Mouse (Mus musculus) neural tube, embryonic 13.5 days (tissue): ENCODE data around the gene Ceacam10. TPM values are rescaled to one million over a fixed set of nuclear protein-coding genes. Genes with fewer than 3 reads are reported as not detected.
"Not testable (repeated sequence)": the region's sequence is repeated elsewhere in the genome, so short reads cannot be mapped to it uniquely, and the experiment has no call there.

Experiments
- ATAC-seq: fragments of 200-750 bp; cut with Nextera tagmentation; 2 replicates; pipeline ENCODE4 v1.8.0; 2017; ENCODE audit warnings: low read depth, mild to moderate bottlenecking, moderate TSS enrichment, moderate library complexity
- H3K27ac ChIP-seq: fragments of 300-500 bp; sonication (generic); replicated peaks from 2 replicates; pipeline ENCODE4 v1.5.1; 2015; ENCODE audit warnings: moderate library complexity, mild to moderate bottlenecking, inconsistent platforms
- H3K27me3 ChIP-seq: fragments of 300-500 bp; sonication (generic); 2 replicates; pipeline ENCODE4 v1.6.1; 2015; ENCODE audit warnings: mild to moderate bottlenecking, inconsistent platforms
- H3K36me3 ChIP-seq: fragments of 300-500 bp; sonication (generic); 2 replicates; pipeline ENCODE4 v1.6.1; 2015; ENCODE audit warnings: mild to moderate bottlenecking, inconsistent platforms
- H3K4me1 ChIP-seq: fragments of 300-500 bp; sonication (generic); replicated peaks from 2 replicates; pipeline ENCODE4 v1.6.1; 2015; ENCODE audit warnings: inconsistent platforms
- H3K4me2 ChIP-seq: fragments of 300-500 bp; sonication (generic); 2 replicates; pipeline ENCODE4 v1.6.1; 2015; ENCODE audit warnings: inconsistent platforms, mild to moderate bottlenecking, moderate library complexity
- H3K4me3 ChIP-seq: fragments of 300-500 bp; sonication (generic); 2 replicates; pipeline ENCODE4 v1.5.1; 2015; ENCODE audit warnings: mild to moderate bottlenecking, inconsistent platforms
- H3K9ac ChIP-seq: fragments of 300-500 bp; sonication (generic); 2 replicates; pipeline ENCODE4 v1.6.1; 2015; ENCODE audit warnings: moderate library complexity, mild to moderate bottlenecking, inconsistent platforms
- H3K9me3 ChIP-seq: fragments of 300-500 bp; sonication (generic); 2 replicates; pipeline ENCODE4 v1.6.1; 2016; ENCODE audit warnings: inconsistent platforms
- WGBS: fragments of 180-500 bp; shearing (Covaris S2); methylation state at CpG from one replicate; pipeline ENCODE4 v1.1.7; 2015; 5-methylcytosine and 5-hydroxymethylcytosine counted together
- polyA plus RNA-seq: library from polyadenylated mRNA; unstranded; fragments of >200 nt; fragmentation: Nextera tagmentation; extraction: Ambion mirVana; gene quantifications from 2 replicates; pipeline ENCODE4 v1.2.1, GENCODE M21; 2015

Gene Ceacam10
- 0.52 TPM in 1 of 2 replicates, not detected in the other for polyA plus RNA-seq

- not testable (repeated sequence) for H3K9ac ChIP-seq, H3K36me3 ChIP-seq, H3K4me3 ChIP-seq, H3K27ac ChIP-seq, H3K27me3 ChIP-seq, H3K9me3 ChIP-seq, ATAC-seq, H3K4me2 ChIP-seq, H3K4me1 ChIP-seq
- 55% methylated on average over 4 of the region's 4 CpGs for WGBS
These were observed at the start of gene Ceacam10 for GRCm38 (mm10) chr7:24776918-24777317. Gene Ceacam10, plus strand, starts transcription at chr7:24777206.

GRCm38 (mm10) chr7:24735970-24736670 lies 40.9 kb upstream of the Ceacam10 start:
- 13% methylated on average over 17 of the region's 17 CpGs for WGBS
- 0 out of 2 replicates have a peak, but pooled peaks have one; percentile 61 for ATAC-seq
- peak overlapping the region; percentile 6; the same call in 1 of the 2 replicates for H3K9ac ChIP-seq
- H3K4me2 ChIP-seq: peak overlapping the region; percentile 40
- H3K4me3 ChIP-seq: peak overlapping the region; percentile 19
- H3K27me3 ChIP-seq: no peaks in the 10 kb centered on the region
- no peaks in the 10 kb centered on the region for H3K36me3 ChIP-seq
- peaks cover 9% of the 10 kb centered on the region for H3K4me1 ChIP-seq
- H3K9me3 ChIP-seq: no peaks in the 10 kb centered on the region
- no peak overlapping the region for H3K27ac ChIP-seq

GRCm38 (mm10) chr7:24750695-24751094 lies 26.3 kb upstream of the Ceacam10 start:
- Histone ChIP-seq H3K27ac (no peak overlapping the region), H3K36me3 (no peaks in the 10 kb centered on the region), H3K9ac (no peak overlapping the region), H3K4me1 (peaks cover 17% of the 10 kb centered on the region), H3K4me2 (no peak overlapping the region), H3K27me3 (no peaks in the 10 kb centered on the region), H3K4me3 (no peak overlapping the region), H3K9me3 (no peaks in the 10 kb centered on the region)
- 56% methylated on average over 4 of the region's 4 CpGs for WGBS
- no peak for ATAC-seq

GRCm38 (mm10) chr7:24751610-24752009 lies 25.4 kb upstream of the Ceacam10 start:
- H3K36me3 ChIP-seq: no peaks in the 10 kb centered on the region
- no peak overlapping the region for H3K9ac ChIP-seq
- no peaks in the 10 kb centered on the region for H3K27me3 ChIP-seq
- H3K9me3 ChIP-seq: no peaks in the 10 kb centered on the region
- no peak overlapping the region for H3K4me3 ChIP-seq
- H3K27ac ChIP-seq: no peak overlapping the region
- ATAC-seq: no peak
- H3K4me2 ChIP-seq: no peak overlapping the region
- 69% methylated on average over 2 of the region's 2 CpGs for WGBS
- peaks cover 17% of the 10 kb centered on the region for H3K4me1 ChIP-seq

GRCm38 (mm10) chr7:24753476-24753875 lies 23.5 kb upstream of the Ceacam10 start:
- no peaks in the 10 kb centered on the region for H3K27me3 ChIP-seq
- no peak overlapping the region for H3K9ac ChIP-seq
- no peak for ATAC-seq
- WGBS: 87% methylated on average over 5 of the region's 5 CpGs
- no peaks in the 10 kb centered on the region for H3K36me3 ChIP-seq
- no peaks in the 10 kb centered on the region for H3K9me3 ChIP-seq
- no peak overlapping the region for H3K4me3 ChIP-seq
- no peak overlapping the region for H3K27ac ChIP-seq
- peaks cover 17% of the 10 kb centered on the region for H3K4me1 ChIP-seq
- H3K4me2 ChIP-seq: no peak overlapping the region

GRCm38 (mm10) chr7:24758520-24758919 lies 18.5 kb upstream of the Ceacam10 start:
- Histone ChIP-seq H3K27me3 (no peaks in the 10 kb centered on the region), H3K36me3 (no peaks in the 10 kb centered on the region), H3K4me2 (no peak overlapping the region), H3K4me1 (no peaks in the 10 kb centered on the region), H3K9me3 (no peaks in the 10 kb centered on the region), H3K4me3 (no peak overlapping the region), H3K9ac (no peak overlapping the region), H3K27ac (no peak overlapping the region)
- 88% methylated on average over 1 of the region's 1 CpGs for WGBS
- no peak for ATAC-seq

GRCm38 (mm10) chr7:24760211-24760610 lies 16.8 kb upstream of the Ceacam10 start, which contains the start of gene Cd177:
Gene Cd177, minus strand, starts transcription at chr7:24760311.
- no peaks in the 10 kb centered on the region for H3K27me3 ChIP-seq
- 85% methylated on average over 6 of the region's 6 CpGs for WGBS
- H3K4me3 ChIP-seq: no peak within 1 kb of the TSS
- no peak within 1 kb of the TSS for H3K9ac ChIP-seq
- H3K4me2 ChIP-seq: no peak within 1 kb of the TSS
- ATAC-seq: no peak
- H3K36me3 ChIP-seq: no peaks in the 10 kb centered on the region
- no peaks in the 10 kb centered on the region for H3K4me1 ChIP-seq
- H3K27ac ChIP-seq: no peak within 1 kb of the TSS
- H3K9me3 ChIP-seq: no peaks in the 10 kb centered on the region

GRCm38 (mm10) chr7:24761161-24761560 lies 15.8 kb upstream of the Ceacam10 start:
- Histone ChIP-seq H3K27ac (no peak overlapping the region), H3K27me3 (no peaks in the 10 kb centered on the region), H3K4me3 (no peak overlapping the region), H3K9me3 (no peaks in the 10 kb centered on the region), H3K9ac (no peak overlapping the region), H3K36me3 (no peaks in the 10 kb centered on the region), H3K4me2 (no peak overlapping the region), H3K4me1 (no peaks in the 10 kb centered on the region)
- 81% methylated on average over 6 of the region's 6 CpGs for WGBS
- no peak for ATAC-seq

- Histone ChIP-seq H3K4me1 (no peaks in the 10 kb centered on the region), H3K4me2 (no peak overlapping the region), H3K4me3 (no peak overlapping the region), H3K9ac (no peak overlapping the region), H3K9me3 (no peaks in the 10 kb centered on the region), H3K27me3 (no peaks in the 10 kb centered on the region), H3K36me3 (no peaks in the 10 kb centered on the region), H3K27ac (no peak overlapping the region)
- 93% methylated on average over 8 of the region's 8 CpGs for WGBS
- ATAC-seq: no peak
These were observed 14.4 kb upstream of the Ceacam10 start for GRCm38 (mm10) chr7:24762574-24762973.

- Histone ChIP-seq H3K36me3 (no peaks in the 10 kb centered on the region), H3K4me2 (no peak overlapping the region), H3K9ac (no peak overlapping the region), H3K4me1 (no peaks in the 10 kb centered on the region), H3K9me3 (no peaks in the 10 kb centered on the region), H3K27me3 (no peaks in the 10 kb centered on the region), H3K27ac (no peak overlapping the region), H3K4me3 (no peak overlapping the region)
- ATAC-seq: no peak
These were observed 5.6 kb upstream of the Ceacam10 start for GRCm38 (mm10) chr7:24771361-24771760.

- no peaks in the 10 kb centered on the region for H3K36me3 ChIP-seq
- no peak overlapping the region for H3K9ac ChIP-seq
- H3K4me3 ChIP-seq: no peak overlapping the region
- H3K27me3 ChIP-seq: no peaks in the 10 kb centered on the region
- H3K4me2 ChIP-seq: no peak overlapping the region
- H3K27ac ChIP-seq: no peak overlapping the region
- WGBS: 69% methylated on average over 3 of the region's 3 CpGs
- no peak for ATAC-seq
- no peaks in the 10 kb centered on the region for H3K9me3 ChIP-seq
- H3K4me1 ChIP-seq: no peaks in the 10 kb centered on the region
These were observed 3.0 kb upstream of the Ceacam10 start for GRCm38 (mm10) chr7:24773942-24774535.

- Histone ChIP-seq H3K27me3 (no peaks in the 10 kb centered on the region), H3K9me3 (no peaks in the 10 kb centered on the region), H3K36me3 (no peaks in the 10 kb centered on the region), H3K27ac (no peak overlapping the region), H3K9ac (no peak overlapping the region), H3K4me2 (no peak overlapping the region), H3K4me3 (no peak overlapping the region), H3K4me1 (no peaks in the 10 kb centered on the region)
- no peak for ATAC-seq
- WGBS: 70% methylated on average over 2 of the region's 2 CpGs
These were observed 861 bp upstream of the Ceacam10 start for GRCm38 (mm10) chr7:24776145-24776544.

- WGBS: 92% methylated on average over 1 of the region's 1 CpGs
- Histone ChIP-seq H3K4me2 (no peak overlapping the region), H3K27me3 (no peaks in the 10 kb centered on the region), H3K36me3 (no peaks in the 10 kb centered on the region), H3K4me1 (no peaks in the 10 kb centered on the region), H3K9ac (no peak overlapping the region), H3K4me3 (no peak overlapping the region), H3K27ac (no peak overlapping the region), H3K9me3 (peaks cover 8% of the 10 kb centered on the region)
- no peak for ATAC-seq
These were observed 20.9 kb downstream of the Ceacam10 start for GRCm38 (mm10) chr7:24797918-24798317.
